Mouse (Mus musculus) MEL (cell line): ENCODE measurements around the gene Ncln.

ENCODE experiments used
- CHD1 ChIP-seq: IDR thresholded peaks from 2 replicates; pipeline ENCODE4 v1.6.1; 2012; ENCODE audit warnings: low read depth, mild to moderate bottlenecking, inconsistent platforms, low read length, improper control_type of control experiment
- CHD2 ChIP-seq: IDR thresholded peaks from 2 replicates; pipeline ENCODE4 v1.6.1; 2011; ENCODE audit warnings: low read length, improper control_type of control experiment
- CTCF ChIP-seq, 3 experiments: IDR thresholded peaks in 2 of 3; conservative IDR thresholded peaks in 1 of 3; 2 replicates each; pipeline ENCODE4 v1.5.1; 2011 to 2012; ENCODE audit warnings: low read length in 3 of 3, low read depth in 2 of 3, mild to moderate bottlenecking in 2 of 3, improper control_type of control experiment in 1 of 3, inconsistent platforms in 1 of 3, mixed read lengths in 1 of 3, moderate library complexity in 1 of 3; ENCODE audit not compliant: control insufficient read depth in 1 of 3, insufficient read depth in 1 of 3, poor library complexity in 1 of 3, severe bottlenecking in 1 of 3
- E2F4 ChIP-seq: IDR thresholded peaks from 2 replicates; pipeline ENCODE4 v1.6.1; 2011; ENCODE audit warnings: low read depth, low read length, improper control_type of control experiment, borderline replicate concordance
- EP300 ChIP-seq, 2 experiments: IDR thresholded peaks; 2 replicates each; pipeline ENCODE4 v1.6.1; 2011; ENCODE audit warnings: improper control_type of control experiment in 2 of 2, low read length in 2 of 2, low read depth in 1 of 2, mild to moderate bottlenecking in 1 of 2
- GABPA ChIP-seq: IDR thresholded peaks from 2 replicates; pipeline ENCODE4 v1.6.1; 2012; ENCODE audit warnings: low read depth, mild to moderate bottlenecking, inconsistent platforms, low read length, improper control_type of control experiment, moderate library complexity
- HCFC1 ChIP-seq: IDR thresholded peaks from 2 replicates; pipeline ENCODE4 v1.6.1; 2012; ENCODE audit warnings: low read depth, mild to moderate bottlenecking, inconsistent platforms, low read length, improper control_type of control experiment, moderate library complexity
- POLR2A ChIP-seq, 2 experiments: IDR thresholded peaks; 2 replicates each; pipeline ENCODE4 v1.6.1; 2011 to 2012; ENCODE audit warnings: low read length in 2 of 2, mild to moderate bottlenecking in 2 of 2, control low read depth in 1 of 2, improper control_type of control experiment in 1 of 2, low read depth in 1 of 2, moderate library complexity in 1 of 2; ENCODE audit not compliant: control insufficient read depth in 1 of 2, insufficient read depth in 1 of 2, poor library complexity in 1 of 2
- TBP ChIP-seq: IDR thresholded peaks from 2 replicates; pipeline ENCODE4 v1.8.0; 2011; ENCODE audit warnings: low read depth, low read length, improper control_type of control experiment
- TCF12 ChIP-seq: IDR thresholded peaks from 2 replicates; pipeline ENCODE4 v1.6.1; 2014; ENCODE audit warnings: low read depth, mild to moderate bottlenecking, inconsistent platforms, low read length, improper control_type of control experiment, moderate library complexity
- USF1 ChIP-seq: IDR thresholded peaks from 2 replicates; pipeline ENCODE4 v1.6.1; 2014; ENCODE audit warnings: low read depth, mild to moderate bottlenecking, inconsistent platforms, low read length, improper control_type of control experiment, moderate library complexity
- USF2 ChIP-seq, 2 experiments: IDR thresholded peaks; 2 replicates each; pipeline ENCODE4 v1.6.1; 2011 to 2012; ENCODE audit warnings: improper control_type of control experiment in 2 of 2, low read length in 2 of 2, borderline replicate concordance in 1 of 2, inconsistent platforms in 1 of 2, low read depth in 1 of 2, mild to moderate bottlenecking in 1 of 2; ENCODE audit not compliant: insufficient read depth in 1 of 2
- ZKSCAN1 ChIP-seq: IDR thresholded peaks from 2 replicates; pipeline ENCODE4 v1.6.1; 2012; ENCODE audit warnings: low read depth, mild to moderate bottlenecking, inconsistent platforms, low read length, improper control_type of control experiment, moderate library complexity

GRCm38 (mm10) chr10:81491018-81491417 lies 5.2 kb downstream of the Ncln start:
- TF ChIP-seq CTCF (IDR thresholded peaks at IDR 0.05 in 2 of 3, conservative IDR thresholded peaks at IDR 0.05 in 1 of 3; ENCODE audit: control insufficient read depth in 1 of 3, insufficient read depth in 1 of 3, low read depth in 2 of 3, low read length in 3 of 3, poor library complexity in 1 of 3, severe bottlenecking in 1 of 3) (no peak), USF1 (no peak), E2F4 (no peak), EP300 (IDR thresholded peaks at IDR 0.05; ENCODE audit: low read depth in 1 of 2, low read length in 2 of 2) (no peak), USF2 (IDR thresholded peaks at IDR 0.05; ENCODE audit: borderline replicate concordance in 1 of 2, insufficient read depth in 1 of 2, low read depth in 1 of 2, low read length in 2 of 2) (no peak), TBP (no peak), POLR2A (IDR thresholded peaks at IDR 0.05; ENCODE audit: control insufficient read depth in 1 of 2, insufficient read depth in 1 of 2, low read depth in 1 of 2, low read length in 2 of 2, poor library complexity in 1 of 2) (no peak), HCFC1 (no peak), ZKSCAN1 (no peak), GABPA (no peak), CHD2 (no peak), TCF12 (no peak), CHD1 (no peak)
